Mouse (Mus musculus): ENCODE results near the gene Gm10591. TPM values are rescaled to one million over a fixed set of nuclear protein-coding genes. Genes with fewer than 3 reads are reported as not detected.
"Not testable (repeated sequence)": the region's sequence is repeated elsewhere in the genome, so short reads cannot be mapped to it uniquely, and the experiment has no call there.

Gm10591 gene
- total RNA-seq (2014; fragmentation: Nextera tagmentation) = not detected in 2 replicates
- not detected in 2 replicates for total RNA-seq (2017)

DNA sequence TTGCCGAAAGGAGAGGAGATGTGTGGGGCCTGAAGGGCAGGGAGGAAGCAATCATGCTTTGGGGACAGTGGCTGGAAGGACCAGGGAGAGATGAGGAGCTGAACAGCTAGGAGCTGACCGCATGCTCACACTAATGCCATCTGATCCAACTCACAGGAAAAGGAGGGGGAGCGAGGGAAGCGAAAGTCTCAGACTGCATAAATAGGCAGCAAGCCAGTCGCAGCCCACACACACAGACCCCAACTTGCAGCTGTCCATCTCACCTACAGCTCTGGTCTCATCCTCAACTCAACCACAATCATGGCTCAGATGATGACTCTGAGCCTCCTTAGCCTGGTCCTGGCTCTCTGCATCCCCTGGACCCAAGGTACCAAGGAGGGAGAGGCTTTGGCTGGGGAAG lies at the start of gene Gm10591:
TSS of gene Gm10591 (plus strand) at position 301 of the 400 bp plus-strand sequence.
- ATAC-seq (replicated peaks; ENCODE audit: low FRiP score, low TSS enrichment, poor library complexity, severe bottlenecking) = not testable (repeated sequence)

GRCm38 (mm10) chr4:42629419-42629818 lies 17.4 kb downstream of the Gm10591 start, which contains the start of gene Gm2564:
TSS of gene Gm2564 (plus strand) at chr4:42629719.
- not testable (repeated sequence) for ATAC-seq (replicated peaks; ENCODE audit: low FRiP score, low TSS enrichment, poor library complexity, severe bottlenecking)

DNA sequence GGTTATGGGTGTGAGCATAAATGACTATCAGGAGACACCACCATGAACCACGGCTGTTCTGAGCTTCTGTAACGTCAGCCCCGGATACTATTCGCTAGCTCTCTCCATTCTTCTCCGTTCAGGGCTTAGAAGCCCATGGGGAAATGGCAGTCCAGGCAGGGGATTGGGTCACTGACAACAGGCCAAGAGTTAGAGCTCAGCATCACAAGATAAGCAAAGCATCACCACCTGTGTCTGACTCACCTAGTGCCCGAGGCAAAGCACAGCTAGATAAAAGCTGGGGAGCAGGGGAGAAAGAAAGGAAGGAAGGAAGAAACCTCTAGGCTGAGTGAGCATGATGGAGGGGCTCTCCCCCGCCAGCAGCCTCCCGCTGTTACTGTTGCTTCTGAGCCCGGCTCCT lies 43.0 kb downstream of the Gm10591 start, which contains the start of gene Ccl27b:
TSS of gene Ccl27b (plus strand) at position 301 of the 400 bp plus-strand sequence.
- ATAC-seq (replicated peaks; ENCODE audit: low FRiP score, low TSS enrichment, poor library complexity, severe bottlenecking) = not testable (repeated sequence)

DNA sequence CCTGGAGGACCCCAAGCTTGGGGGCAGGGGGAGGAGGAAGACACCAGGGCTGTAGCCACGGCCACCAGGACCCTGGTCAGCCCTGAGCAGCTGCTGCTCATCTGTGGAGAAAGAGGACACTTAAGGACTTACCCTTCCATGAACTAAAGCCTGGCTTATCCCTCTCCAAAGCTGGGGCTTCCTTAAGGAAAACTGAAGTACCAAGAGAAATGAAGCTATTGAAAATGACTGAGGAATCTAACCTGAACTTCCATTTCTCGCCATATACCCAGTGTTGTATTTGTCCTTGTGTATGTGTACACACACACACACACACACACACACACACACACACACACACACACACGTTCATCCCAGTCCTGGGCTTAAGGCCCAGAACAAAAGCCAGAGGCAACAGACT lies 49.8 kb downstream of the Gm10591 start, which contains the start of gene Il11ra2:
TSS of gene Il11ra2 (minus strand) at position 101 of the 400 bp plus-strand sequence.
- ATAC-seq (replicated peaks; ENCODE audit: low FRiP score, low TSS enrichment, poor library complexity, severe bottlenecking) = not testable (repeated sequence)

Other genes with a start within 250 kb of the Gm10591 start
- gene Gm21586, start 172.8 kb upstream of the Gm10591 start, total RNA-seq (2014; fragmentation: Nextera tagmentation) = not detected in 2 replicates
- gene Gm21586, start 172.8 kb upstream of the Gm10591 start, total RNA-seq (2017) = not detected in 2 replicates
- 0.42 and 1.4 TPM in 2 replicates for gene Gm2163, start 145.4 kb upstream of the Gm10591 start, total RNA-seq (2014; fragmentation: Nextera tagmentation)
- 0.23 TPM in 1 of 2 replicates, not detected in the other for gene Gm2163, start 145.4 kb upstream of the Gm10591 start, total RNA-seq (2017)
- gene Fam205a2, start 84.0 kb upstream of the Gm10591 start, total RNA-seq (2014; fragmentation: Nextera tagmentation) = not detected in 2 replicates
- 0.08 TPM in 1 of 2 replicates, not detected in the other for gene Fam205a2, start 84.0 kb upstream of the Gm10591 start, total RNA-seq (2017)
- gene Gm2564, start 17.5 kb downstream of the Gm10591 start, total RNA-seq (2014; fragmentation: Nextera tagmentation) = not detected in 2 replicates
- not detected in 2 replicates for gene Gm2564, start 17.5 kb downstream of the Gm10591 start, total RNA-seq (2017)
- gene Ccl27b, start 43.1 kb downstream of the Gm10591 start, total RNA-seq (2014; fragmentation: Nextera tagmentation) = not detected in 2 replicates
- not detected in 2 replicates for gene Ccl27b, start 43.1 kb downstream of the Gm10591 start, total RNA-seq (2017)
- gene Il11ra2, start 49.7 kb downstream of the Gm10591 start, total RNA-seq (2014; fragmentation: Nextera tagmentation) = not detected in 2 replicates
- gene Il11ra2, start 49.7 kb downstream of the Gm10591 start, total RNA-seq (2017) = not detected in 2 replicates
- gene 4930578G10Rik, start 123.3 kb downstream of the Gm10591 start, total RNA-seq (2014; fragmentation: Nextera tagmentation) = not detected in 2 replicates
- gene 4930578G10Rik, start 123.3 kb downstream of the Gm10591 start, total RNA-seq (2017) = not detected in 2 replicates
- not detected in 2 replicates for gene Ccl19, start 144.4 kb downstream of the Gm10591 start, total RNA-seq (2014; fragmentation: Nextera tagmentation)
- not detected in 2 replicates for gene Ccl19, start 144.4 kb downstream of the Gm10591 start, total RNA-seq (2017)
- not detected in 2 replicates for gene Ccl21a, start 161.8 kb downstream of the Gm10591 start, total RNA-seq (2014; fragmentation: Nextera tagmentation)
- gene Ccl21a, start 161.8 kb downstream of the Gm10591 start, total RNA-seq (2017) = not detected in 2 replicates
- 0.94 TPM in 1 of 2 replicates, not detected in the other for gene Fam205a1, start 241.7 kb downstream of the Gm10591 start, total RNA-seq (2014; fragmentation: Nextera tagmentation)
- not detected in 2 replicates for gene Fam205a1, start 241.7 kb downstream of the Gm10591 start, total RNA-seq (2017)
- gene Gm12394, start 244.6 kb downstream of the Gm10591 start, total RNA-seq (2014; fragmentation: Nextera tagmentation) = not detected in 2 replicates
- gene Gm12394, start 244.6 kb downstream of the Gm10591 start, total RNA-seq (2017) = not detected in 2 replicates

Measured in megakaryocyte-erythroid progenitor cell, adult 5-6 weeks (primary cell).